Mouse (Mus musculus) ES-Bruce4 (cell line): ENCODE data around the gene Plekho1.

Experiments used
- CTCF ChIP-seq: IDR thresholded peaks from one replicate; pipeline ENCODE4 v1.8.1; 2011; ENCODE audit warnings: low read depth, low read length
- EP300 ChIP-seq: IDR thresholded peaks from 2 replicates; pipeline ENCODE4 v1.6.1; 2011; ENCODE audit warnings: low read depth, low read length; ENCODE audit not compliant: insufficient read depth
- POLR2A ChIP-seq: IDR thresholded peaks from one replicate; pipeline ENCODE4 v1.8.1; 2011; ENCODE audit warnings: low read length; ENCODE audit not compliant: insufficient read depth

- TF ChIP-seq CTCF (no peak), POLR2A (no peak), EP300 (no peak)
These were observed 26.5 kb downstream of the Plekho1 start for GRCm38 (mm10) chr3:95969277-95969676.
